Mouse (Mus musculus) thymus, postnatal 14 days (tissue): ENCODE data around the gene Tirap.

ENCODE experiments used
- DNase-seq: peaks from one replicate; pipeline ENCODE4 v3.0.0; 2021

Gene Tirap

DNA sequence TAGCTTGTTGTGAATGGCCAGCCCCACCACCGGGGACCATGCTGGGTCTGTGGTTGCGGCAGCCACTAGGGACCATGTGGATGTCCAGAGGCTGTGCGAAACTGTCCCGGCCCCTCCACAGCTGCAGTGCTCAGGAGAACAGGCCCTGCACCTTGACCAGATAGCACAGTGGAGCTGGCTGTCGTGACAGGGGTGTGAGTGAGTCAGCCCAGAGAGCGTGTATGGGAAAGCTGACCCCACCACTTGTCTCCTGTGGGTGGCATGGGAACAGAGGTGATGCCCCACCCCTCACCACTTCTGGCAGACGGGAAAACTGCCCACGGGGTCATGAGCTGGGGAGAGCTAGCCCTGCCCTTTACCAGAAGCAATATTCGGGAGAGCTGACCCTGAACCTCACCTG lies 55.0 kb downstream of the Tirap start:
- no peak for DNase-seq

DNA sequence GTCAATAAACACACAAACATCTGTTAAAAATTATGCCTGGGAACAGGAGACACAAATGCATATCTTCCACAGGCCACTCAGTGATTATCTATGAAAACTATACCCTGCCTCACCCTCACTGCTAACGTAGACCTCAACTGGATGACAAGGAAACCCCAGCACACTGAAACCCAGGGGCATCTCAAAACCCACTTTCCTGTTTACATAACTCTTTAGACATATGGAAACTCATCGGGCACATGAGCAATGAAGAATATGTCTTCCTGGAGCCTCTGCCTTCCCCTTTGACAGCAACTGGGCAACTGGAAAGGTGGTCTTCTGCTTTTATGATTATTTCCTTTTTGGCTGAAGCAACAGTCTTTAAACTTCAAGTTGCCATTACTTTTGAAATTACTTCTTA lies 57.9 kb downstream of the Tirap start:
- no peak for DNase-seq

DNA sequence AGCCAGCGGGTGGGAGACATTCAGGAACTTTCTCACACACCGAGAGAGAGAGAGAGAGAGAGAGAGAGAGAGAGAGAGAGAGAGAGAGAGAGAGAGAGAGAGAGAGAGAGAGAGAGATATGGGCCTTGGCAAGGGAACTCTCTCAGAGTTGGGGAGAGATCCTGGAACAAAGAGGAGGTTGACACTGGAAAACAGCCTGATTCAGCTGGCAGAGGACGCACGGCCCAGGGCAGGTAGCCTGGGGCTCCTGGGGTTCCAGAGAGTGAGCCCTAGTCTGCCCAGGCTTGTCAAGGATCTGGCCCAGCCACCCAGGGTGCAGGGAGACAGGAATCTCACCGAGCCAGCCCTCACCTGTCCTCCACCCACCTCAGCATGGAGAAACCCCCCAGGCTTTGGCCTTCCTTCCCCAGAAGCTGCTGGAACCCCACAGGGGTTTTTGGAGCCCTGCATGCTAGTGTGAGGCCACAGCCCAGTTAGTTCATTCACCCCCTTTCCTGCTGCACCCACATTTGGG lies 60.8 kb downstream of the Tirap start:
- no peak for DNase-seq

DNA sequence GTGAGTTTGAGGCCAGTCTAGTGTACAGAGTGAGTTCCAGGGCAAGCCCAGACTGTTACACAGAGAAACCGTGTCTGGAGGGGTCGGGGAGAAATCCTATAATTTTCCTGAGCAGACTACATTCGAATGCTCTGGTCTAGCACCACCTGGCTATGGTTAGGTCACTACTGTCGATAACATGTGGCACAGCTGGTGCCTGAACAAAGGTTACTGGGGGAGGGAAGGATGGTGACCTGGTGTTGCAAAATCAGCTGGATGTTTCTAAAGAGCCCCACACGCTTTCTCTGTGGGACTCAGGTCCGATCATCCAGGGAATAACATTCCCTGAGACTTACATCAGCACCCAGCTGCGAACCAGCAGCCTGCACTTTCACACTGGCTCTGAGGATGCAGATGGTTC lies 62.1 kb downstream of the Tirap start:
- DNase-seq: no peak

DNA sequence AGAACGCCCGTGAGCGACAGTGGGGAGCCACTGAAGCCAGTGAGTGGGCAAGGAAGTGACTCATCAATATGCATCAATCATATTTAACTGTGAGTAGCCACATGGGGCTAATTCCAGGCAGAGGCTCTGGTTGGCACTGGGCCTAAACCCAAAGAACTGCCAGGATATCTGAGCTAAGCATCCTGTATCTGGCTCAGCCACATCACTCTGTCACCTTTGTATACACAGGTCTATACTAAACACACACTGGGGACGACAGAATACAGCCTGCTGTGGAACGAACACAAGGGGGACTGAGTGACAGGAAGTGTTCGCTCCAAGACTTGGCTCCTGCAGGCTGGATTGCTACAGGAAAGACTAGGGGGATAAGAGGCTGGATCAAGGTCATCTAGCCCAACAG lies 64.5 kb downstream of the Tirap start:
- no peak for DNase-seq
